Mouse (Mus musculus) layer of hippocampus, adult 18-20 months (tissue): Measurements from ENCODE around the gene C2cd5. TPM values are rescaled to one million over a fixed set of nuclear protein-coding genes. Genes with fewer than 3 reads are reported as not detected.
A peak's percentile ranks its signal among the peaks of the same experiment; 100 is the strongest.
"Not testable (repeated sequence)": the region's sequence is repeated elsewhere in the genome, so short reads cannot be mapped to it uniquely, and the experiment has no call there.

Experiments
- DNase-seq, 2 experiments: peaks; one replicate each; pipeline ENCODE4 v3.0.0; 2022; ENCODE audit warnings: low spot score in 2 of 2
- total RNA-seq, 2 experiments: library from RNA; stranded (reverse); gene quantifications; 2 replicates each; pipeline ENCODE4 v1.2.3; 2021

The C2cd5 gene
- total RNA-seq, 2 experiments from 2014 or later, result 85.2 to 88.4 TPM

GRCm38 (mm10) chr6:142986706-142987105 is 113.2 kb downstream of the C2cd5 start:
- DNase-seq, result not testable (repeated sequence)

GRCm38 (mm10) chr6:142985561-142986238 is 114.2 kb downstream of the C2cd5 start:
- DNase-seq, result not testable (repeated sequence)

- DNase-seq, result no peak
Observed at GRCm38 (mm10) chr6:142979665-142980660, 120.0 kb downstream of the C2cd5 start.

- no peak for DNase-seq
Observed at GRCm38 (mm10) chr6:142977221-142977620, 122.7 kb downstream of the C2cd5 start.

- DNase-seq, result no peak
Observed at GRCm38 (mm10) chr6:142973289-142973688, 126.7 kb downstream of the C2cd5 start.

- DNase-seq, result no peak
Observed at GRCm38 (mm10) chr6:142972205-142972604, 127.7 kb downstream of the C2cd5 start.

- no peak for DNase-seq
Observed at GRCm38 (mm10) chr6:142967407-142967806, 132.5 kb downstream of the C2cd5 start.

GRCm38 (mm10) chr6:142964531-142965385 is 135.2 kb downstream of the C2cd5 start:
- DNase-seq, result peak; percentile 78 to 91

GRCm38 (mm10) chr6:142964076-142964530 is 135.8 kb downstream of the C2cd5 start, which contains the start of gene St8sia1:
Gene St8sia1, minus strand, starts transcription at chr6:142964452.
- peak; percentile 50 to 72 for DNase-seq

GRCm38 (mm10) chr6:142963480-142964075 is 136.4 kb downstream of the C2cd5 start:
- peak in 1 of 2 experiments; percentile 8 for DNase-seq

- DNase-seq, result no peak
Observed at GRCm38 (mm10) chr6:142962881-142963280, 137.1 kb downstream of the C2cd5 start.

GRCm38 (mm10) chr6:142962476-142962875 is 137.5 kb downstream of the C2cd5 start:
- DNase-seq, result no peak

GRCm38 (mm10) chr6:142961721-142962455 is 138.1 kb downstream of the C2cd5 start:
- no peak for DNase-seq

Other genes with a start within 250 kb of the C2cd5 start
- gene St8sia1, start 135.7 kb downstream of the C2cd5 start, total RNA-seq, result 10 to 100 TPM; 34.1 TPM
- 100 to 1,000 TPM; 170 to 175 TPM for gene Etnk1, start 67.1 kb upstream of the C2cd5 start, total RNA-seq